Mouse (Mus musculus): ENCODE results near the gene Elf3. TPM values are rescaled to one million over a fixed set of nuclear protein-coding genes. Genes with fewer than 3 reads are reported as not detected.
A peak's percentile ranks its signal among the peaks of the same experiment; 100 is the strongest.
"Not testable (repeated sequence)": the region's sequence is repeated elsewhere in the genome, so short reads cannot be mapped to it uniquely, and the experiment has no call there.

Elf3 gene
- polyA plus RNA-seq, 1 experiment from 2014 or later = 152 TPM

DNA sequence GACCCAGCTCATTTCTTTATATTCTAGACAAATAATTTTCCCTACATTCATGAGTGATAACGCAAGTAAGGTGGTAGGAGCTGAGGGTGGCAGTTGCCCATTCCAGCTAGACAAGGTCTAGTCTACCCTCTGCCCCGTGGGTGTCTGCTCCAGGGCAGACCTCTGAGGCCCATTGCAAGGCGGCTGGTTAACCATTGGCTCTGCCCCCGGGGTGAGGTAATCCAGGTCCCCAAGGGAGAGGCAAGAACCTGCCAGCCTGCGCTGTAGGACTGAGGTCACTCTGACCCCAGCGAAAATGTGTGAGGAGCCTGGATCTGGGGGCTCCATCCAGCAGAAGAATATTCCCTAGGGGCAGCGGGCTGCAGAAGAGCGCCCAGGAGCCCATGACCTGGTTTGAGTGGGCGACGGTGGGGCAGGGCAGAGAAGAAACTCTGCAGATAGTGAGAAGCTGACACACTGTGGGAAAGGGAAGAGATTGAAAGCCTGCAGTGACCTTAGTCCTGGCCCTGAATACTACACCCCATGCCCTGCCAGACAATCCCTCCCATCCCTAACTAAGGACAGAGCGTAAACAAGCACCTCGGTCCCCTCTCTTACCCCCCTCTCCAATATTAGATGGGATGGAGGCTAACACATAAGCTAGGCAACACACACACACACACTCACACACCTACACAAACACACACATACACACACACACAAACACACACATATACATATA is 21.1 kb downstream of the Elf3 start:
- H3K27ac ChIP-seq (replicated peaks) = peak overlapping the region; percentile 74
- H3K27me3 ChIP-seq (ENCODE audit: control insufficient read depth, insufficient read depth, low read length) = no peaks in the 10 kb centered on the region
- DNase-seq (ENCODE audit: low spot score) (peak; percentile 60), ATAC-seq (ENCODE audit: low FRiP score, low TSS enrichment) (peak; percentile 73)
- WGBS = 55% methylated on average over 12 of the region's 12 CpGs
- H3K4me3 ChIP-seq (ENCODE audit: low read depth, low read length) = no peak overlapping the region
- H3K4me1 ChIP-seq (replicated peaks; ENCODE audit: control insufficient read depth, insufficient read depth) = no peaks in the 10 kb centered on the region
- H3K9ac ChIP-seq (ENCODE audit: low read length) = no peak overlapping the region
- no peaks in the 10 kb centered on the region for H3K9me3 ChIP-seq (ENCODE audit: control insufficient read depth, low read length)
- no peak for TF ChIP-seq CTCF (IDR thresholded peaks at IDR 0.05; ENCODE audit: low read depth)
- no peak for TF ChIP-seq EP300 (optimal IDR thresholded peaks at IDR 0.05)
- no peak overlapping the region for H3K4me2 ChIP-seq (replicated peaks; ENCODE audit: low read depth)
- H3K36me3 ChIP-seq (ENCODE audit: control insufficient read depth, insufficient read depth, low read length) = no peaks in the 10 kb centered on the region

DNA sequence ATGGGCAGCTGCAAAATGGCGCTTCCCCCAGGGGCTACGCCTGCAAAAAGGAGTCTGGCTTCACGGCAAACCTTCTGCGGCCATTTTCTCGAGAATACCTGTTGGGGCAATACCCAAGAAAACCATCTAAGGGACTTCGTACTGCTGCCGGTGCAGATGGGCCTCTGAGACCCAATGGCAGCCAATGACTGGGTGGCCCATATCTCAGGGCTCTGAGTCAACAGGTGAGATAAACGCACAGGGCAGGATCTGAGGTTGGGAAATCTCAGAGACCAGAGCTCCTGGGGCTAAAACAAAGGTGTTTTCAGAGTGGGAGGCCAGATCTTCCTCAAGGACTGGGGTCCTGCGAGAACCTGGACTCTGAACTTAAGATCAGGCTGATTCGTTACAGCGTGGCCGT is 23.6 kb downstream of the Elf3 start:
- TF ChIP-seq EP300 (optimal IDR thresholded peaks at IDR 0.05) = no peak
- no peak for TF ChIP-seq CTCF (IDR thresholded peaks at IDR 0.05; ENCODE audit: low read depth)
- Histone ChIP-seq H3K9me3 (ENCODE audit: control insufficient read depth, low read length) (no peaks in the 10 kb centered on the region), H3K27me3 (ENCODE audit: control insufficient read depth, insufficient read depth, low read length) (no peaks in the 10 kb centered on the region), H3K4me2 (replicated peaks; ENCODE audit: low read depth) (peak overlapping the region; percentile 29; the same call in 1 of the 2 replicates), H3K4me1 (replicated peaks; ENCODE audit: control insufficient read depth, insufficient read depth) (no peaks in the 10 kb centered on the region), H3K4me3 (ENCODE audit: low read depth, low read length) (no peak overlapping the region), H3K27ac (replicated peaks) (peak overlapping the region; percentile 79), H3K9ac (ENCODE audit: low read length) (peak overlapping the region; percentile 35; the same call in 1 of the 2 replicates), H3K36me3 (ENCODE audit: control insufficient read depth, insufficient read depth, low read length) (no peaks in the 10 kb centered on the region)
- DNase-seq (ENCODE audit: low spot score) = peak; percentile 75
- WGBS = 70% methylated on average over 12 of the region's 12 CpGs
- ATAC-seq (ENCODE audit: low FRiP score, low TSS enrichment) = peak; percentile 85

DNA sequence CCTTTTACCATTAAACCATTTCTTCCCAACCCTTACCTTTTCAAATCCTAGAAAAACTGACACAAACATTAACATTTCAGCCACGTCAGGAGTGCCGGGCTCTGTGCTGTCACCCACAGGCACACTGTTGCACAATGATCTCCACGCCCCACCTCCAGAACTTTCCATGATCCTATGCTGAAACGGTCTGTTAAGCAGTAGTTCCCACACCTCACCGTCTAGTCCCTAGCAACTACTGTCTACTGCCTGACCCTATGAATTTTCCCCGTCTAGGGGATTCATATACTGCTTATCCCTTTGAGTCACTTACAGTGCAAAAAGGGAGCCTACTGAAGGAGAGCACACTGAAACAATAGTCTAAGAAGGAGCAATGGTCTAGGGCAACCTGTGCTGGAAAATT is 24.4 kb downstream of the Elf3 start:
- TF ChIP-seq EP300 (optimal IDR thresholded peaks at IDR 0.05) = no peak
- TF ChIP-seq CTCF (IDR thresholded peaks at IDR 0.05; ENCODE audit: low read depth) = no peak
- DNase-seq (ENCODE audit: low spot score) (peak; percentile 73), ATAC-seq (ENCODE audit: low FRiP score, low TSS enrichment) (peak; percentile 72)
- no peaks in the 10 kb centered on the region for H3K36me3 ChIP-seq (ENCODE audit: control insufficient read depth, insufficient read depth, low read length)
- H3K9me3 ChIP-seq (ENCODE audit: control insufficient read depth, low read length) = no peaks in the 10 kb centered on the region
- no peaks in the 10 kb centered on the region for H3K27me3 ChIP-seq (ENCODE audit: control insufficient read depth, insufficient read depth, low read length)
- H3K4me1 ChIP-seq (replicated peaks; ENCODE audit: control insufficient read depth, insufficient read depth) = no peaks in the 10 kb centered on the region
- no peak overlapping the region for H3K4me2 ChIP-seq (replicated peaks; ENCODE audit: low read depth)
- peak overlapping the region; percentile 79 for H3K27ac ChIP-seq (replicated peaks)
- WGBS = 65% methylated on average over 6 of the region's 6 CpGs
- H3K4me3 ChIP-seq (ENCODE audit: low read depth, low read length) = no peak overlapping the region
- H3K9ac ChIP-seq (ENCODE audit: low read length) = no peak overlapping the region

DNA sequence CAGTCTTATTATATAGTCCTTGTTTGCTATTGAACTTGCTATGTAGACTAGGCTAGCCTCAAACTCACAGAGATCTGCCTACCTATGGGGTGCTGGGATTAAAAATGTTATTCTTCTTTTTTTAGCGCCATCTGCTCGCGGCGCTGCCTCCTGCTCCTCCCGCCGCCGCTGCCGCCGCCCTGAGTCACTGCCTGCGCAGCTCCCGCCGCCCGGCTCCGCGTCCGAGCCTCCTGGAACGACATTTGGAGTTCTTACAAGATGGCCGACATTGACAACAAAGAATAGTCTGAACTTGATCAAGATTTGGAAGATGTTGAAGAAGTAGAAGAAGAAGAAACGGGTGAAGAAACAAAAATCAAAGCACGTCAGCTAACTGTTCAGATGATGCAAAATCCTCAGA is 26.5 kb downstream of the Elf3 start:
- not testable (repeated sequence) for H3K4me3 ChIP-seq (ENCODE audit: low read depth, low read length); H3K9me3 ChIP-seq (ENCODE audit: control insufficient read depth, low read length); H3K27ac ChIP-seq (replicated peaks); H3K9ac ChIP-seq (ENCODE audit: low read length); H3K4me1 ChIP-seq (replicated peaks; ENCODE audit: control insufficient read depth, insufficient read depth); DNase-seq (ENCODE audit: low spot score); ATAC-seq (ENCODE audit: low FRiP score, low TSS enrichment); H3K36me3 ChIP-seq (ENCODE audit: control insufficient read depth, insufficient read depth, low read length); H3K27me3 ChIP-seq (ENCODE audit: control insufficient read depth, insufficient read depth, low read length); H3K4me2 ChIP-seq (replicated peaks; ENCODE audit: low read depth)
- 79% methylated on average over 20 of the region's 20 CpGs for WGBS

DNA sequence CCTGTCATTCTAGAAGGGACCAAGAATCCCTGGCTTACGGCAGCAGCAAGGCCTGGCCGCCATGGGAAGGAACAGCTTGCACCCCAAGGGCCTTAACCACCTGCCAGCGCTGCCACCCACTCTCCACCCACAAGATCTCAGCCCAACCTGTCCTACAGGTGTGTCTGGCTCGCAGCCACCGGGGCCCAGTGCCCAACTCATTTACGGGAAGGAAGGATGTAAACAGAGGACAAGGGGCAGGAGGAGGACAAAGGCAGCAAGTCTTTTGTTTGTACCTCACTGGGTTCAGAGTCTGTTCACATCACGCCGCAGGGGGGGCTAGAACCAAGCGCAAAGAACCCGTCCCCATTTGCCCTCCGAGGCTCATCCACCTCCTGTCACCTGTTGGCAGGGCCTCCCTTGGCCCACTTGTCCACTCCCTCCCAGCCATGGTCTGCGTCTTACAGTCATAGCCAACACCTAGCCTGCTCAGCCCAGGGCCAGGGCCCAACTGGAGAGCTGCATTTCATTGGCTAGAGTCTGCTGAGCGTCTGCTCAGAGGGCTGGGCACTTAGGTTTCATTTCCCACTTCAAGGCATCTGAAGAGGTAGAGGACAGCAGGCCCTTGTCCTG is 30.9 kb downstream of the Elf3 start:
- peak; percentile 94 for DNase-seq (ENCODE audit: low spot score)
- no peak overlapping the region for H3K4me3 ChIP-seq (ENCODE audit: low read depth, low read length)
- TF ChIP-seq CTCF (IDR thresholded peaks at IDR 0.05; ENCODE audit: low read depth) = peak; percentile 26
- no peak for TF ChIP-seq EP300 (optimal IDR thresholded peaks at IDR 0.05)
- H3K4me1 ChIP-seq (replicated peaks; ENCODE audit: control insufficient read depth, insufficient read depth) = 0 out of 2 replicates have a peak, but pooled peaks cover 2% of the 10 kb centered on the region
- 50% methylated on average over 13 of the region's 13 CpGs for WGBS
- ATAC-seq (ENCODE audit: low FRiP score, low TSS enrichment) = peak; percentile 93
- no peaks in the 10 kb centered on the region for H3K27me3 ChIP-seq (ENCODE audit: control insufficient read depth, insufficient read depth, low read length)
- H3K4me2 ChIP-seq (replicated peaks; ENCODE audit: low read depth) = no peak overlapping the region
- no peaks in the 10 kb centered on the region for H3K9me3 ChIP-seq (ENCODE audit: control insufficient read depth, low read length)
- no peaks in the 10 kb centered on the region for H3K36me3 ChIP-seq (ENCODE audit: control insufficient read depth, insufficient read depth, low read length)
- H3K27ac ChIP-seq (replicated peaks) = peak overlapping the region; percentile 75
- 0 out of 2 replicates have a peak overlapping the region, but pooled peaks have one; percentile 27 for H3K9ac ChIP-seq (ENCODE audit: low read length)
